Mouse (Mus musculus): ENCODE data around the gene Smim23. TPM values are rescaled to one million over a fixed set of nuclear protein-coding genes. Genes with fewer than 3 reads are reported as not detected.

Gene Smim23
- total RNA-seq (2021) = not detected

DNA sequence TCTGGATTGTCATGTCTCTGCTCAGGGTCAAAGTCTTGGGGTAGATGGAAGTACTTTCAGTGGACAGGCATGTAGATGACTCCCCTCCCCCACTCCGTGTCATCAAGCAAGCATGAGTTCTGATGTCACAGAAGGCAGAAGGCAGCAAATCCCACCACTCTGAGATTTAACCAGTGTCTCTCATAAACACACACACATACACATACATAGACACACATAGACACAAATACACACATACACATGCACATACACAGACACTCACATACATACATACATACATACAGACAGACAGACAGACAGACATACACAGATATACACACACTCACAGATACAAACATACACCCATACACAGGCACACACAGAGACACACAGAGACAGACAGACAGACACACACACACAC, at the start of gene Smim23:
Smim23 (minus strand) TSS at position 101 of the 400 bp plus-strand sequence.
- no peak for DNase-seq

DNA sequence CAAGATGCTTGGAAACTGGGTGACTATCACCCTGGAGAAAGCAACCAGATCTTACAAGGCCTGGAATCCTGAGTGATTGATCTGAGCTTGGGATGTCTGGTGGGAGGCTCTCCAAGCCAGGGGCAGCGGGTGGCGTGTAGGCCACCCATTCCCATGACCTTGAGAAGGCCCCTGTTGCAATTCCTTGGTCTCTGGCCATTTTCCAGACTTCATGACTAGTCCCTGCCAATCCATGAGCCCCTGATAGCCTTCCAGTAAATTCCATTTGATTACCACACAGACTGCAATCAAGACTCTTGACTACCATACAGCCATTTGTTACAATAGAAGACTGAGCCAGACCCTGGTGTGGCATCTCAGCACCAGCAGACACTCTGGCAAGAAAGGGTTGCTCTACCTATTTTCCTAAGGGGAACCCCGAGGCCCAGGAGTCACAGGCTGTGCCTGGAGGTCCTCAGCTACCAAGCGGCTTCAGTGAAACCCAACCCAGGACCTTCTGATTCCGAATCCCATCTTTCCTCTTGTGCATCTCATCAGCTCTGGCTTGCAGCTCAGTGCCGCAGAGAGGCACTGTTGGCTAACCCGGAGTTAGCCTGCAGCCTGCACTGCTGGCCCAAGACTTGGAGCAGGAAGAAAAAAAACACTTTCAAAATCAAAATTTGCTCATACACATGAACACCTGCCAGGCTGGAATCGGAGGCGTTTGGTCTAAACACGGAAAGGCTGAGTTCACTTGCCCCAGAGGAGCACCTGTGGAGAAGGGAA, 44.4 kb upstream of the Smim23 start:
- no peak for DNase-seq

GRCm38 (mm10) chr11:32864615-32865014, 40.2 kb upstream of the Smim23 start:
- DNase-seq = no peak

DNA sequence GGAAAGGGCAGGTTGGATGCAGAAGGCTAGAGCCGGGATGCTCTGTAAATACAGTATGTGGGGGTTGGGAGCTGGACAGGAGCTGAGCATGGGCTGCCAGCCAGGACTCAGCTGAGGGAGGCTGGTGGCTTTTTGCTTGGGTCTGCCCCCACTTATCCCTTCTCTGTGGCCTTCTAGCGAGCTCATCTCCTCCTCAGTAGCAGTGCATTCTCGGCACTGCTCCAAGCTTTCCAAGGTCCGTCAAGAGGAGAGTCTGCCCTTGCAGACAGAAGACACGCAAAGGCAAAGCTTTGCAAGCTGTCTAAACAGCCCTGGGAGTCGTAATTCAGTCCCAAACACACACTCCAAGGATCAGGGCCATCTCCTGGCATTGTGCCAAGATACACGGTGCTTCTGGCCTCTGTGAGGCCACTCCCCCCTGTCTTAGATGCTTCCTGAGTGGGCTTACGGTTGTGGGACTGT, 33.0 kb upstream of the Smim23 start:
- DNase-seq = no peak

GRCm38 (mm10) chr11:32846682-32847222, 22.3 kb upstream of the Smim23 start:
- no peak for DNase-seq

- no peak for DNase-seq
Measured at GRCm38 (mm10) chr11:32841169-32841568, 16.8 kb upstream of the Smim23 start.

GRCm38 (mm10) chr11:32840256-32840655, 15.9 kb upstream of the Smim23 start:
- no peak for DNase-seq

- no peak for DNase-seq
Measured at GRCm38 (mm10) chr11:32835022-32835421, 10.6 kb upstream of the Smim23 start.

GRCm38 (mm10) chr11:32834367-32834918, 10.0 kb upstream of the Smim23 start:
- no peak for DNase-seq

DNA sequence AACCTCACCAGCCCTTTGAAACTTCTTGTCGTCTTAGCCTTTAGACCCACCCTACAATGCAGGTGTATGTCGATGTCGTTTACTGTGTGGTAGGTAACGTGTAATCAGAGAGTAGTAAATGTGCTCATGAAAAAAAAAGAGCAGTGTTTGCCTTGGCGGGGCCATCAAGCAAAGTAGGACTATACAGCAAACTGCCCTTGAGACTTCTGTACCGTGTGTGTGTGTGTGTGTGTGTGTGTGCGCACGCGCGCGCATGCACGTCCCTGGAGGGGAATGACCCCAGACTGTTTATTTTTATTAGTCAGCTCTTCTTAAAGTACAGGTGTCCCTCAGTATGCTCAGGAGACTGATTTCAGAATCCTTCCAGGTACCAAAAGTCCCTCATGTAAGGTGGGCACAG, 6.8 kb downstream of the Smim23 start:
- DNase-seq = no peak

DNA sequence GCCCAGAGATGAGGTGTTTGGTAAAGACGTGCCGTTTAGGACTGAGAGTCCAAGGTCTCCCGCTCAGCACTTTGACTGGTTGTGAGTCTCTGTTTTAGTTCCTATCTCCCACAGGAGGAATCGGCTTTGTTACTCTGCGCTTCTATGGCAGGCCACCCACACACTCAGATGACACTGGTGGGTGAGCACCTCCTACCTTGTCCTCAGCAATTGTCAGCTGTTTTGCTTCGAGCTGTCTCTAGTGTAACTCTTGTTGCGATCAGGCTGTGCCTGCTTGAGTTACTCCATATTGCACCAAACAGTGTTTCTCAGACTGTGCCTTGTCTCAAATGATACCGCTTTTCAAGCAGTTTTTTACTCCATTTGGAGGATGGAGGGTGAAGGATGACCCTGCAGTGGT, 10.1 kb downstream of the Smim23 start:
- peak; percentile 37 to 45 for DNase-seq

DNA sequence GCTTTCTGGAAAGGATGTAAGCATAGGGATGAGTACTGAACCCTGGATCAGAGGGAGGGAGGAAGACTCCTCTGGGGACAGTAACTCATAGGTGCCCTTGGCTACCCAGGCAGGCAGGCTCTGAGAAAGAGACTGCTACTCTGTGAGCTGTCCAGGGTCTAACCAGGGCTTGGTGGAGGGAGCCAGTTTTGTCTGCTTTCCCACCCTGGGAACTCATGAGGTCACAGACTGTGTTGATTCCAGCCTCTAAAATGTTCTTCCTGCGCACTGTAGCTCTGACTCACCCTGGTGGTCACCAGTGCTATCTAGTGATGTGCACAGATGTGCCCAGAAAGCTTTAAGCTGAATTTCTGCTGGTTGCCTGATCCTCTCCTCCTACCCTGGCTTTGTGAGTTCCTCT, 15.3 kb downstream of the Smim23 start:
- no peak for DNase-seq

- DNase-seq = no peak
Measured at GRCm38 (mm10) chr11:32805958-32806357, 18.4 kb downstream of the Smim23 start.

GRCm38 (mm10) chr11:32803658-32804057, 20.7 kb downstream of the Smim23 start:
- no peak for DNase-seq

DNA sequence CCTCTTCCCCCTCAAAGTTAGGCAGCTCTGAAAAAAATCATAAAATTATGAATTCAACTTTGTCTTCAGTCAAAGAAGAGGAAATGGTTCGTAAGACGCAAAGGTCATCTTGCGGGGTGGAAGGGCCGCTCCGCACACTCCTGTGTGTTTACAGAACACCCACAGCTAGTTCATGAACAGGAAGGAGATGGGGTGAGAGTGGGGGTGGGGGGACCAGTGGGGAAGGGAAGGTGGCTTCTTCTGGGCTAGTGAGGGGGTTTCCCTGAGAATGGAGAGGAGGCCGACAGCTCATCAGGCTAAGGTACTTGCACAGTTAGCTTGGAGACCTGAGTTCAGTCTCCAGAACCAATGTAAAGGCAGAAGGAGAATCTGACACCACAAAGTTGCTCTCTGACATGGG, 22.7 kb downstream of the Smim23 start:
- DNase-seq = no peak

- DNase-seq = no peak
Measured at GRCm38 (mm10) chr11:32800929-32801375, 23.5 kb downstream of the Smim23 start.

DNA sequence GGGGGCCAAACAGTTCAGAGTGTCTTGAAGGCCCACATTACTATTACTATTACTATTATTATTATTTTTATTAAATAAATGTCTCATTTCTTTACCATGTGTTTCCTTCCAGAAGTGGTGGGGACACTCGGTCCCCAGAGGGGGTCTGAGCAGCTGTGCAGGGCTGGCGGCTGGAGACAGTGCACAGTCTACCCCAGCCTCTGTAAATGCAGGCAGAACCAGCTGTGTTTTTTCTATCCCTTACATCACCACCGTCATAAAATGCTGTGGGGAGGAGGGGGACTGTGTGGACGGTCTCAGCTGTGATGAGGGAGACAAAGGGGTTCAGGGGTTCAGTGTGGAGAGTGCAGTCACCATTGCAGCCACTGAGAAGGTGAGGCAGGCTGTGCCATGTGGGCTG, 26.0 kb downstream of the Smim23 start:
- no peak for DNase-seq

DNA sequence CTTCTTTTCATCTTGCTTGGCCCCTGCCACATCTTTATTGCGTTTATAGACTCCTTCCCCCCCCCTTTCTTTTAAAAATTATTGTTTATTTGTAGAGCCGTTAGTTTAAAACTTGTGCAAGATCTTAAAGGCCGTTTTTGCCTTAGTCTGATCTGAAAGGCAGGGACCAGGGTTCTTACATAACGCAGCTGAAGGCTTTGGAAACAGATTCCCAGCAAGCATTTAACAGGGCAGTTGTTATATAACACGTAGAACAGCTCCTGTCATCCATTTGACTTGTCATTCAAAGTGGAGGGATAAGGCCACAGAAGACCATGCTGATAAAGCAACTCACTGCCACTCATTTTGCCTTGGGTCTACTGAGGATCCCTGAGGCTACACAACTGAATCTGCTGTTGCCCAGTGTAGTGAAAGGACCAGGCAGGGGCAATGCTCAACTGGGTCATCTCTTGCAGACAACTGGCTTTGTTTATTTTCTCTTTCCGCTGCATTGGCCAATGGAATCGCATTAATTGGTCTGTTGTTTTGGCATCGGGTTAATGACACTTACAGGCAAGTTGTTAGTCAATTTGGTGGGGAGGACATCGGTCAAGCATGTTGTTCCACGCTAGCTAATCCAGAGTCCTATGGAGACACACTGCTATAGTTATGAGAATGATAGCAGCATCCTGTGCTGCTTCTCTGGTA, 29.5 kb downstream of the Smim23 start:
- no peak for DNase-seq

GRCm38 (mm10) chr11:32786201-32786600, 38.2 kb downstream of the Smim23 start:
- DNase-seq = no peak

DNA sequence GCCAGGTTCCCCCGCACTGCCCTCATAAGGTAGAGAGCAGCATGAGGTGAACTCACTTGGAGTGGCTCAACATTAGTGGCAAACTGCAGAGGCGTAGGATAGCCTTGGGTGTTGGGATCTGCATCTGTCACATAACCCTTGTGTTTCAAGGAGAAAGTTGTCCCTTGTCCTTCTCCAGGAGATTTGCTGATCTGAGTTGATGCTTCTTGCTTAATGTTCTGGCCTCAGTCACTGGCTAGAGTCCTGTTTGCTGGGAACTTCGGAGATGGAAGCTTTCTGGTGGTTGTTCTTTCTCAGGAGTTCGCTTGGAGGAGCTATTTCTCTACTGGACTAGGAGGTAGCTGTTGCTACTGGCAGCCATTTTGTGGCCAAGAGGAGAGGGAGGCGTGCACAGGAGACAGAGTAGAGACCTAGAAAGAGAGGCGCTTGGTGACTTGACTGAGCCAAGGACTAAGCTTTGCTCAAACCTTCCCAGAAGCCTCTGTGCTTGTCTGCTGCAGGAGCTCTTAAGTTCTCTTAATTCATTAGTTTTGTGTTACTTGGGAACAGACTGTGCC, 38.7 kb downstream of the Smim23 start:
- DNase-seq = no peak

DNA sequence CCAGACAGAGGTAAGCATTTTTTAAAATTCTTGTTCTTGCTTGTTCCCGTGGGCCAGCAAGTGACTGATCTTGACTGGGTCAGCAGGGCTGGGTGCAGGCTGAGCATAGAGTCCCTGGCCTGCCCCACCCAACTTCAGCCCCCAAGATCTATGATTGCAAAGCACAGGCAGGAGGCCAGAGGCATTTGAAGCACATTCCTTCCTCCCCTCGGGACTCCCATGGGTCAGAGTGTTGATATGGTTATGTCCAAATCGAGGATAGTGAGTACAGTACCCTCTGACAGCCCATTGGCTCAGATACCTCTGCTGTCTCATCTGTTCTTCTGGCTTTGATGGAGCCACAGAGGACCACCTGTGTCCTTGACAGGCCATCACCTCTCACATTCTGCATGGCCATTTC, 41.7 kb downstream of the Smim23 start:
- no peak for DNase-seq

GRCm38 (mm10) chr11:32781633-32782404, 42.6 kb downstream of the Smim23 start:
- peak in 1 of 2 experiments; percentile 20 for DNase-seq

Measured in layer of hippocampus, postnatal 36 days (tissue).